Mouse (Mus musculus) limb, embryonic 15.5 days (tissue): Measurements from ENCODE around the gene Gramd1b. TPM values are rescaled to one million over a fixed set of nuclear protein-coding genes. Genes with fewer than 3 reads are reported as not detected.

Experiments used
- ATAC-seq: fragments of 200-750 bp; cut with Nextera tagmentation; 2 replicates; pipeline ENCODE4 v1.8.0; 2017; ENCODE audit warnings: low read depth, moderate TSS enrichment; ENCODE audit not compliant: insufficient number of reproducible peaks, low FRiP score, low TSS enrichment
- H3K27ac ChIP-seq: fragments of 300-500 bp; sonication (generic); 2 replicates; pipeline ENCODE4 v1.5.1; 2015; ENCODE audit warnings: moderate library complexity, mild to moderate bottlenecking, inconsistent platforms
- H3K27me3 ChIP-seq: fragments of 300-500 bp; sonication (generic); 2 replicates; pipeline ENCODE4 v1.6.1; 2015; ENCODE audit warnings: inconsistent platforms
- H3K36me3 ChIP-seq: fragments of 300-500 bp; sonication (generic); 2 replicates; pipeline ENCODE4 v1.6.1; 2015; ENCODE audit warnings: inconsistent platforms
- H3K4me1 ChIP-seq: fragments of 300-500 bp; sonication (generic); 2 replicates; pipeline ENCODE4 v1.6.1; 2015; ENCODE audit warnings: inconsistent platforms
- H3K4me2 ChIP-seq: fragments of 300-500 bp; sonication (generic); 2 replicates; pipeline ENCODE4 v1.6.1; 2015; ENCODE audit warnings: mild to moderate bottlenecking, inconsistent platforms
- H3K4me3 ChIP-seq: fragments of 300-500 bp; sonication (generic); 2 replicates; pipeline ENCODE4 v1.5.1; 2015; ENCODE audit warnings: mild to moderate bottlenecking, inconsistent platforms
- H3K9ac ChIP-seq: fragments of 300-500 bp; sonication (generic); 2 replicates; pipeline ENCODE4 v1.6.1; 2015; ENCODE audit warnings: inconsistent platforms
- H3K9me3 ChIP-seq: fragments of 300-500 bp; sonication (generic); 2 replicates; pipeline ENCODE4 v1.6.1; 2016; ENCODE audit warnings: inconsistent platforms
- WGBS: fragments of 180-500 bp; shearing (Covaris S2); methylation state at CpG from one replicate; pipeline ENCODE4 v1.1.7; 2015; 5-methylcytosine and 5-hydroxymethylcytosine counted together
- polyA plus RNA-seq: library from polyadenylated mRNA; unstranded; fragments of >200 nt; fragmentation: Nextera tagmentation; extraction: Ambion mirVana; gene quantifications from 2 replicates; pipeline ENCODE4 v1.2.1, GENCODE M21; 2015

The Gramd1b gene
- polyA plus RNA-seq, 1 experiment from 2014 or later, result 3.2 TPM

GRCm38 (mm10) chr9:40370151-40370550 lies 161.0 kb downstream of the Gramd1b start:
- H3K36me3 ChIP-seq, result no peaks in the 10 kb centered on the region
- H3K9me3 ChIP-seq, result no peaks in the 10 kb centered on the region
- no peak overlapping the region for H3K4me3 ChIP-seq
- no peaks in the 10 kb centered on the region for H3K27me3 ChIP-seq
- no peak overlapping the region for H3K27ac ChIP-seq
- H3K9ac ChIP-seq, result no peak overlapping the region
- WGBS, result 58% methylated on average over 4 of the region's 4 CpGs
- H3K4me2 ChIP-seq, result no peak overlapping the region
- H3K4me1 ChIP-seq, result no peaks in the 10 kb centered on the region
- ATAC-seq, result no peak

- WGBS, result 92% methylated on average over 8 of the region's 8 CpGs
- no peak for ATAC-seq
- H3K9ac ChIP-seq, result no peak overlapping the region
These were observed 164.4 kb downstream of the Gramd1b start for GRCm38 (mm10) chr9:40366795-40367194.

GRCm38 (mm10) chr9:40364312-40364711 lies 166.9 kb downstream of the Gramd1b start:
- no peaks in the 10 kb centered on the region for H3K27me3 ChIP-seq
- 72% methylated on average over 7 of the region's 7 CpGs for WGBS

More at GRCm38 (mm10) chr9:40366795-40367194, 164.4 kb downstream of the Gramd1b start:
- Histone ChIP-seq H3K4me2 (no peak overlapping the region), H3K9me3 (no peaks in the 10 kb centered on the region), H3K4me3 (no peak overlapping the region), H3K4me1 (no peaks in the 10 kb centered on the region), H3K27ac (no peak overlapping the region), H3K36me3 (no peaks in the 10 kb centered on the region), H3K27me3 (no peaks in the 10 kb centered on the region)

GRCm38 (mm10) chr9:40361970-40362369 lies 169.2 kb downstream of the Gramd1b start:
- no peaks in the 10 kb centered on the region for H3K36me3 ChIP-seq
- H3K4me3 ChIP-seq, result no peak overlapping the region
- no peak for ATAC-seq
- H3K27me3 ChIP-seq, result no peaks in the 10 kb centered on the region
- H3K4me1 ChIP-seq, result no peaks in the 10 kb centered on the region
- no peak overlapping the region for H3K27ac ChIP-seq
- H3K4me2 ChIP-seq, result no peak overlapping the region
- no peak overlapping the region for H3K9ac ChIP-seq
- 69% methylated on average over 6 of the region's 6 CpGs for WGBS
- no peaks in the 10 kb centered on the region for H3K9me3 ChIP-seq

More at GRCm38 (mm10) chr9:40364312-40364711, 166.9 kb downstream of the Gramd1b start:
- Histone ChIP-seq H3K4me3 (no peak overlapping the region), H3K4me1 (no peaks in the 10 kb centered on the region), H3K9ac (no peak overlapping the region), H3K9me3 (no peaks in the 10 kb centered on the region), H3K36me3 (no peaks in the 10 kb centered on the region), H3K27ac (no peak overlapping the region), H3K4me2 (no peak overlapping the region)
- ATAC-seq, result no peak

- Histone ChIP-seq H3K9me3 (no peaks in the 10 kb centered on the region), H3K36me3 (no peaks in the 10 kb centered on the region), H3K27me3 (no peaks in the 10 kb centered on the region), H3K4me3 (no peak overlapping the region), H3K4me1 (no peaks in the 10 kb centered on the region), H3K4me2 (no peak overlapping the region), H3K27ac (no peak overlapping the region), H3K9ac (no peak overlapping the region)
- no peak for ATAC-seq
- 72% methylated on average over 8 of the region's 8 CpGs for WGBS
These were observed 172.7 kb downstream of the Gramd1b start for GRCm38 (mm10) chr9:40358408-40358896.

- H3K36me3 ChIP-seq, result no peaks in the 10 kb centered on the region
- H3K9ac ChIP-seq, result no peak overlapping the region
- no peak for ATAC-seq
- H3K27ac ChIP-seq, result no peak overlapping the region
- H3K9me3 ChIP-seq, result no peaks in the 10 kb centered on the region
- H3K4me2 ChIP-seq, result no peak overlapping the region
- no peaks in the 10 kb centered on the region for H3K4me1 ChIP-seq
- no peak overlapping the region for H3K4me3 ChIP-seq
- no peaks in the 10 kb centered on the region for H3K27me3 ChIP-seq
- 80% methylated on average over 4 of the region's 4 CpGs for WGBS
These were observed 174.3 kb downstream of the Gramd1b start for GRCm38 (mm10) chr9:40356768-40357446.

- H3K27me3 ChIP-seq, result no peaks in the 10 kb centered on the region
- WGBS, result 77% methylated on average over 5 of the region's 5 CpGs
- H3K4me1 ChIP-seq, result no peaks in the 10 kb centered on the region
- no peak overlapping the region for H3K27ac ChIP-seq
- no peak overlapping the region for H3K4me3 ChIP-seq
- no peaks in the 10 kb centered on the region for H3K9me3 ChIP-seq
- no peaks in the 10 kb centered on the region for H3K36me3 ChIP-seq
- H3K9ac ChIP-seq, result no peak overlapping the region
- ATAC-seq, result no peak
- no peak overlapping the region for H3K4me2 ChIP-seq
These were observed 174.8 kb downstream of the Gramd1b start for GRCm38 (mm10) chr9:40356368-40356767.

- Histone ChIP-seq H3K4me2 (no peak overlapping the region), H3K36me3 (no peaks in the 10 kb centered on the region), H3K4me1 (no peaks in the 10 kb centered on the region), H3K27ac (no peak overlapping the region), H3K4me3 (no peak overlapping the region), H3K27me3 (no peaks in the 10 kb centered on the region), H3K9ac (no peak overlapping the region), H3K9me3 (no peaks in the 10 kb centered on the region)
- no peak for ATAC-seq
- 86% methylated on average over 8 of the region's 8 CpGs for WGBS
These were observed 175.8 kb downstream of the Gramd1b start for GRCm38 (mm10) chr9:40355406-40355805.

- Histone ChIP-seq H3K27ac (no peak overlapping the region), H3K36me3 (no peaks in the 10 kb centered on the region), H3K9me3 (no peaks in the 10 kb centered on the region), H3K27me3 (no peaks in the 10 kb centered on the region), H3K4me2 (no peak overlapping the region), H3K4me3 (no peak overlapping the region), H3K4me1 (no peaks in the 10 kb centered on the region), H3K9ac (no peak overlapping the region)
- ATAC-seq, result no peak
- 83% methylated on average over 6 of the region's 6 CpGs for WGBS
These were observed 177.6 kb downstream of the Gramd1b start for GRCm38 (mm10) chr9:40353596-40353995.

- no peak for ATAC-seq
- no peak overlapping the region for H3K9ac ChIP-seq
- no peaks in the 10 kb centered on the region for H3K36me3 ChIP-seq
- 21% methylated on average over 7 of the region's 7 CpGs for WGBS
- H3K4me3 ChIP-seq, result no peak overlapping the region
- H3K4me2 ChIP-seq, result no peak overlapping the region
- no peaks in the 10 kb centered on the region for H3K27me3 ChIP-seq
- H3K27ac ChIP-seq, result no peak overlapping the region
- no peaks in the 10 kb centered on the region for H3K9me3 ChIP-seq
- peaks cover 4% of the 10 kb centered on the region for H3K4me1 ChIP-seq
These were observed 180.5 kb downstream of the Gramd1b start for GRCm38 (mm10) chr9:40350640-40351039.

- H3K36me3 ChIP-seq, result no peaks in the 10 kb centered on the region
- H3K4me2 ChIP-seq, result no peak overlapping the region
- no peaks in the 10 kb centered on the region for H3K9me3 ChIP-seq
- no peak overlapping the region for H3K9ac ChIP-seq
- no peak overlapping the region for H3K27ac ChIP-seq
- ATAC-seq, result no peak
- peaks cover 10% of the 10 kb centered on the region for H3K4me1 ChIP-seq
- H3K27me3 ChIP-seq, result no peaks in the 10 kb centered on the region
- no peak overlapping the region for H3K4me3 ChIP-seq
- 80% methylated on average over 2 of the region's 2 CpGs for WGBS
These were observed 181.1 kb downstream of the Gramd1b start for GRCm38 (mm10) chr9:40350052-40350451.

- Histone ChIP-seq H3K27me3 (no peaks in the 10 kb centered on the region), H3K9me3 (no peaks in the 10 kb centered on the region), H3K4me1 (peaks cover 11% of the 10 kb centered on the region), H3K36me3 (no peaks in the 10 kb centered on the region), H3K4me3 (no peak overlapping the region), H3K27ac (no peak overlapping the region), H3K9ac (no peak overlapping the region), H3K4me2 (no peak overlapping the region)
- 65% methylated on average over 4 of the region's 4 CpGs for WGBS
- ATAC-seq, result no peak
These were observed 181.6 kb downstream of the Gramd1b start for GRCm38 (mm10) chr9:40349554-40349953.
